Mouse (Mus musculus): ENCODE data around the gene Colgalt2. TPM values are rescaled to one million over a fixed set of nuclear protein-coding genes. Genes with fewer than 3 reads are reported as not detected.

Colgalt2 gene
- total RNA-seq, 2 experiments from 2014 or later, result 6.7 to 7.6 TPM

GRCm38 (mm10) chr1:152523292-152523691, 123.7 kb downstream of the Colgalt2 start:
- DNase-seq (ENCODE audit: extremely low spot score in 1 of 2, low spot score in 2 of 2), result no peak
- intact Hi-C loops (cut with DNase I), result loop anchor here (5.0 to 10.0 kb wide), 2 partner anchors 244 to 322 kb away; partner anchors contain the start of genes Arpc5 and Rgl1

- DNase-seq (ENCODE audit: extremely low spot score in 1 of 2, low spot score in 2 of 2), result no peak
- intact Hi-C loops (cut with DNase I), result loop anchor here (2.0 to 10.0 kb wide), 3 partner anchors 223 to 321 kb away; partner anchors contain the start of genes Arpc5 and Rgl1
These were observed 124.7 kb downstream of the Colgalt2 start for GRCm38 (mm10) chr1:152524098-152524892.

- intact Hi-C loops (cut with DNase I), result loop anchor here (2.0 to 10.0 kb wide), 3 partner anchors 222 to 320 kb away; partner anchors contain the start of genes Arpc5 and Rgl1
- peak; percentile 64 to 69 for DNase-seq (ENCODE audit: extremely low spot score in 1 of 2, low spot score in 2 of 2)
These were observed 125.5 kb downstream of the Colgalt2 start for GRCm38 (mm10) chr1:152524987-152525648.

- intact Hi-C loops (cut with DNase I), result loop anchor here (10.0 kb wide), 1 partner anchor 319 kb away; no protein-coding TSS in a partner anchor
- no peak for DNase-seq (ENCODE audit: extremely low spot score in 1 of 2, low spot score in 2 of 2)
These were observed 126.5 kb downstream of the Colgalt2 start for GRCm38 (mm10) chr1:152526154-152526553.

GRCm38 (mm10) chr1:152528214-152528613, 128.6 kb downstream of the Colgalt2 start:
- DNase-seq (ENCODE audit: extremely low spot score in 1 of 2, low spot score in 2 of 2), result no peak
- intact Hi-C loops (cut with DNase I), result loop anchor here (10.0 kb wide), 1 partner anchor 317 kb away; no protein-coding TSS in a partner anchor

- intact Hi-C loops (cut with DNase I), result loop anchor here (10.0 kb wide), 1 partner anchor 316 kb away; no protein-coding TSS in a partner anchor
- no peak for DNase-seq (ENCODE audit: extremely low spot score in 1 of 2, low spot score in 2 of 2)
These were observed 129.1 kb downstream of the Colgalt2 start for GRCm38 (mm10) chr1:152528778-152529177.

GRCm38 (mm10) chr1:152531498-152531897, 131.9 kb downstream of the Colgalt2 start:
- DNase-seq (ENCODE audit: extremely low spot score in 1 of 2, low spot score in 2 of 2), result no peak
- intact Hi-C loops (cut with DNase I), result loop anchor here (5.0 kb wide), 1 partner anchor 91 kb away; no protein-coding TSS in a partner anchor

- DNase-seq (ENCODE audit: extremely low spot score in 1 of 2, low spot score in 2 of 2), result no peak
- intact Hi-C loops (cut with DNase I), result loop anchor here (5.0 kb wide), 1 partner anchor 88 kb away; no protein-coding TSS in a partner anchor
These were observed 134.9 kb downstream of the Colgalt2 start for GRCm38 (mm10) chr1:152534531-152534930.

GRCm38 (mm10) chr1:152536416-152537018, 136.9 kb downstream of the Colgalt2 start:
- intact Hi-C loops (cut with DNase I), result no loop called here
- no peak for DNase-seq (ENCODE audit: extremely low spot score in 1 of 2, low spot score in 2 of 2)

- intact Hi-C loops (cut with DNase I), result no loop called here
- DNase-seq (ENCODE audit: extremely low spot score in 1 of 2, low spot score in 2 of 2), result no peak
These were observed 137.6 kb downstream of the Colgalt2 start for GRCm38 (mm10) chr1:152537186-152537585.

GRCm38 (mm10) chr1:152538817-152539216, 139.2 kb downstream of the Colgalt2 start:
- no peak for DNase-seq (ENCODE audit: extremely low spot score in 1 of 2, low spot score in 2 of 2)
- intact Hi-C loops (cut with DNase I), result no loop called here

GRCm38 (mm10) chr1:152540304-152540887, 140.8 kb downstream of the Colgalt2 start:
- intact Hi-C loops (cut with DNase I), result no loop called here
- DNase-seq (ENCODE audit: extremely low spot score in 1 of 2, low spot score in 2 of 2), result no peak

- intact Hi-C loops (cut with DNase I), result no loop called here
- no peak for DNase-seq (ENCODE audit: extremely low spot score in 1 of 2, low spot score in 2 of 2)
These were observed 143.2 kb downstream of the Colgalt2 start for GRCm38 (mm10) chr1:152542747-152543378.

GRCm38 (mm10) chr1:152543449-152544159, 144.0 kb downstream of the Colgalt2 start:
- DNase-seq (ENCODE audit: extremely low spot score in 1 of 2, low spot score in 2 of 2), result no peak
- intact Hi-C loops (cut with DNase I), result no loop called here

GRCm38 (mm10) chr1:152549061-152549738, 149.6 kb downstream of the Colgalt2 start:
- no peak for DNase-seq (ENCODE audit: extremely low spot score in 1 of 2, low spot score in 2 of 2)
- intact Hi-C loops (cut with DNase I), result no loop called here

GRCm38 (mm10) chr1:152550544-152550943, 150.9 kb downstream of the Colgalt2 start:
- intact Hi-C loops (cut with DNase I), result no loop called here
- DNase-seq (ENCODE audit: extremely low spot score in 1 of 2, low spot score in 2 of 2), result no peak

GRCm38 (mm10) chr1:152550973-152551372, 151.3 kb downstream of the Colgalt2 start:
- intact Hi-C loops (cut with DNase I), result no loop called here
- DNase-seq (ENCODE audit: extremely low spot score in 1 of 2, low spot score in 2 of 2), result no peak

Measured in left cerebral cortex, postnatal 10 days (tissue).